Mouse (Mus musculus) heart, embryonic 15.5 days (tissue): ENCODE data around the gene Mylpf. TPM values are rescaled to one million over a fixed set of nuclear protein-coding genes. Genes with fewer than 3 reads are reported as not detected.
A peak's percentile ranks its signal among the peaks of the same experiment; 100 is the strongest.

Experiments
- ATAC-seq: fragments of 200-750 bp; cut with Nextera tagmentation; replicated peaks from 2 replicates; pipeline ENCODE4 v1.8.0; 2017; ENCODE audit warnings: low read depth, moderate TSS enrichment; ENCODE audit not compliant: insufficient number of reproducible peaks, insufficient read depth, low FRiP score
- H3K27ac ChIP-seq: fragments of 300-500 bp; sonication (generic); 2 replicates; pipeline ENCODE4 v1.5.1; 2015; ENCODE audit warnings: mild to moderate bottlenecking, inconsistent platforms
- H3K27me3 ChIP-seq: fragments of 300-500 bp; sonication (generic); 2 replicates; pipeline ENCODE4 v1.6.1; 2015; ENCODE audit warnings: inconsistent platforms
- H3K36me3 ChIP-seq: fragments of 300-500 bp; sonication (generic); 2 replicates; pipeline ENCODE4 v1.6.1; 2015; ENCODE audit warnings: mild to moderate bottlenecking, inconsistent platforms
- H3K4me1 ChIP-seq: fragments of 300-500 bp; sonication (generic); replicated peaks from 2 replicates; pipeline ENCODE4 v1.6.1; 2015; ENCODE audit warnings: inconsistent platforms
- H3K4me2 ChIP-seq: fragments of 300-500 bp; sonication (generic); 2 replicates; pipeline ENCODE4 v1.6.1; 2015; ENCODE audit warnings: inconsistent platforms, mild to moderate bottlenecking, moderate library complexity
- H3K4me3 ChIP-seq: fragments of 300-500 bp; sonication (generic); 2 replicates; pipeline ENCODE4 v1.5.1; 2015; ENCODE audit warnings: mild to moderate bottlenecking, inconsistent platforms
- H3K9ac ChIP-seq: fragments of 300-500 bp; sonication (generic); 2 replicates; pipeline ENCODE4 v1.6.1; 2015; ENCODE audit warnings: mild to moderate bottlenecking, inconsistent platforms
- H3K9me3 ChIP-seq: fragments of 300-500 bp; sonication (generic); replicated peaks from 2 replicates; pipeline ENCODE4 v1.6.1; 2016; ENCODE audit warnings: inconsistent platforms
- WGBS: fragments of 180-500 bp; shearing (Covaris S2); methylation state at CpG from one replicate; pipeline ENCODE4 v1.1.7; 2015; ENCODE audit warnings: mixed read lengths; 5-methylcytosine and 5-hydroxymethylcytosine counted together
- polyA plus RNA-seq: library from polyadenylated mRNA; unstranded; fragments of >200 nt; fragmentation: Nextera tagmentation; extraction: Ambion mirVana; gene quantifications from 2 replicates; pipeline ENCODE4 v1.2.1, GENCODE M21; 2015

The Mylpf gene
- polyA plus RNA-seq, 1 experiment from 2014 or later, result 11.6 TPM

DNA sequence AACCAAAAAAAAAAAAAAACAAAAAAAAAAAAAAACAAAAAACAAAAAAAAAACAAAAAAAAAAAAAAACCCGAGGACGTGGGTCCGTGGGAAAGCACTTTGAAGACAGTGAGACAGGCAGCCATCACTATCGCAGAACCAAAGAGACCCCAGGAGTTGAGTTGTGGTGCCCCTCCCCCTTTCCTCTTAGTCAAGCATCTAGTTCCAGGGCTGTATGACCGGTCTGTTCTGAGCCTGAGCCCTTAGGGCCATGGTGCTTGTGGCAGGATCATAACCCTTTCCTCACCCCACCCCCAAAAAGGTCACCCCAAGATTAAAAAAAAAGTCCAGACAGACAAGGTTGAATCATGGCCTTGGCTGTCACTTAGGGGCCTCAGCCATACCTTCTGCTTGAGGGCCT is 7.6 kb downstream of the Mylpf start:
- no peak for ATAC-seq
- Histone ChIP-seq H3K27ac (no peak overlapping the region), H3K36me3 (no peaks in the 10 kb centered on the region), H3K9me3 (no peaks in the 10 kb centered on the region), H3K4me1 (peaks cover 45% of the 10 kb centered on the region), H3K4me2 (no peak overlapping the region), H3K9ac (no peak overlapping the region), H3K27me3 (no peaks in the 10 kb centered on the region), H3K4me3 (no peak overlapping the region)
- 82% methylated on average over 5 of the region's 5 CpGs for WGBS

DNA sequence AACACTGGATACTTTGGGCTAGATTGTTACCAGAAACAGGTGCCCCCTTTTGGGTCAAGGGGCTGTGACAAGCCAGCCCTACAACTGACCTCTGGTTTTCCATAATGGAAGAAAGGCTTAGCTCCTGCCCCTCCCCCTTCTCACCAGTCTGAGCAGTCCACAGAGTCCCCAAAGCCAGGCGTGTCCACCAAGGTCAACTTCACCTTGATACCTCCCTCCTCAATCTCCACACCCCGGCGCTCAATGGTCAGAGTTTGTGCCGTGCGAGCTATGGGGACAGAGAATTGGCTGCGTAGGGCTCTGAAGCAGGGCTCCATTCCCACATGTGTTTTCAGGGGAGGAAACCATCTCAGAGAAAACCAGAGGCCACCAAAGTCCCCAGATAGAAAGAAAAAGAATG is 8.8 kb downstream of the Mylpf start:
- H3K4me3 ChIP-seq, result peak overlapping the region; percentile 13; the same call in 1 of the 2 replicates

DNA sequence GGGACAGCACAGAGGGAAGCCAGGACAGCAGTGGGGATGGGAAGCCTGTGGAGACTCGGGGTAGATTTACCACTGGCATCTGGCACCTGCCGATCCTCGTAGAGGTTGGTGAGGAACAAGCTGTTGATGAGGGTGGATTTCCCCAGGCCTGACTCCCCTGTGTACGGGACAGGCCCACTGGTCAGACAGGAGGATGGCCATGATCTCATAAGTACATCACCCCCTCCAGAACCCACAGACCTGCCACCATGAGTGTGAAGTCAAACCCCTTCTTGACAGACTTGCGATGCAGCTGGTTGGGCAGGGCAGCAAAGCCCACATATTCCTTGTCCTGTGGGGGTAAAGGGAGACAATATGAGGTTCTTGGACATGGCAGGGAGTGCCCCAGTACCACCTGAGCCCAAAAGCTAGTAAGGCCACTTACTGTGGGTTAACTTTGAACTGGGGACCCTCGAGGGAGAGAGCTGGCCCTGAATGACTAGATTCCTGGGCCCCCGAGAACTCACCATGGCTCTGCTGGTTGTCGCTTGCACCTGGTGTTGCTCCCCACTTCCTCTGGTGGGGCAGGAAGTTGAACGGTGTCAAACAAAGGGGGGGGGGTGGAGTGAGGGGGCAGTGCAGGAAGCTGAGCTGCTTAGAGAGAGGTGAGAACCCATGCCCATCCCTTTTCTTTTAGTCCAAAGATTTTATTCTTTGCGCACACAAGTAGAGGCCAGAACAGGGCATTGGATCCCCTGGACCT is 9.4 kb downstream of the Mylpf start:
- peak overlapping the region; percentile 41 for H3K4me2 ChIP-seq
- peak overlapping the region; percentile 13; the same call in 1 of the 2 replicates for H3K4me3 ChIP-seq
- no peaks in the 10 kb centered on the region for H3K27me3 ChIP-seq
- WGBS, result 53% methylated on average over 10 of the region's 10 CpGs
- no peak for ATAC-seq
- no peaks in the 10 kb centered on the region for H3K36me3 ChIP-seq
- peaks cover 41% of the 10 kb centered on the region for H3K4me1 ChIP-seq
- H3K9ac ChIP-seq, result no peak overlapping the region
- no peaks in the 10 kb centered on the region for H3K9me3 ChIP-seq
- H3K27ac ChIP-seq, result peak overlapping the region; percentile 78

More for the DNA sequence above, 8.8 kb downstream of the Mylpf start:
- no peaks in the 10 kb centered on the region for H3K27me3 ChIP-seq
- no peak for ATAC-seq
- 52% methylated on average over 6 of the region's 6 CpGs for WGBS
- no peaks in the 10 kb centered on the region for H3K36me3 ChIP-seq
- H3K4me2 ChIP-seq, result peak overlapping the region; percentile 41
- H3K4me1 ChIP-seq, result peaks cover 41% of the 10 kb centered on the region
- H3K9me3 ChIP-seq, result no peaks in the 10 kb centered on the region
- H3K9ac ChIP-seq, result 0 out of 2 replicates have a peak overlapping the region, but pooled peaks have one; percentile 1
- peak overlapping the region; percentile 78 for H3K27ac ChIP-seq

DNA sequence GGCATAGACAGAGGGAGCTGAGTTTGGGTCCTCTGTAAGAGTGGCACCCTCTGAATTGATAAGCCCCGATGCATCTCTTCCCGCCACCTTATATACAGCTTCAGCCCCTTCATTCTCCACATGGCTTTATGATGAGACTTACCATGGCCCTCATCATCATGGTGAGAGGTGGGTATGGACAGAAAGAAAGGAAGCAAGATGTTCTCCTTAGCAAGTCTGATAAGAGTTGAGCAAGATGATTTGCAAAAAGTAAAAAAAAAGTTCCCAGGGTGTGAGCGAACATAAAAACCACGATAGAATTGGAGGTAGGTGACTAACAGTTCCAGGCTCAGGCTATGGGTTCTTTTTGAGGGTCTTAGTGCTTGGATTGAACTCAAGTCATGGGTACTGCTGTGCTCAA is 10.0 kb downstream of the Mylpf start:
- H3K4me3 ChIP-seq, result no peak overlapping the region
- 85% methylated on average over 4 of the region's 4 CpGs for WGBS

DNA sequence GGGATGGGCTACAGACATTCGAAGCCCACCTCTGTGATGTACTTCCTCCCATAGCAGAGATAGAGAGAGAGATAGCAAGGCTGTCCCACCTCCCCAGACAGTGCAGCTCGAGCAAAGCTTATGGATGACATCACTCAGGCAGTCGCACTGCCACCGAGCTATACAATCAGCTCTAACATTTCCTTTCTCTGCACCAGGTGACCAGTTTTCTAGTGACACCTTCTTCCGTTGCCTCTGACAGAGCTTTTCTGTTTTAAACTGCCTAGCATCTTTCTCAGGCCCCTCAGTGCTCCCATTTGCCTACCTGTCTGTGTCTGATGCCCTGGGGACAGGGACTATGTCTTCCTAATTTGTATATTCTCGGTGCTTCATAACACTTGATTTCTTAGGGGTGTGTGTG is 11.8 kb downstream of the Mylpf start:
- Histone ChIP-seq H3K4me2 (no peak overlapping the region), H3K4me1 (peaks cover 23% of the 10 kb centered on the region), H3K36me3 (no peaks in the 10 kb centered on the region), H3K27me3 (no peaks in the 10 kb centered on the region), H3K9ac (no peak overlapping the region), H3K4me3 (no peak overlapping the region), H3K27ac (no peak overlapping the region), H3K9me3 (no peaks in the 10 kb centered on the region)
- 72% methylated on average over 6 of the region's 6 CpGs for WGBS
- no peak for ATAC-seq

More for the DNA sequence above, 10.0 kb downstream of the Mylpf start:
- peak overlapping the region; percentile 27 for H3K27ac ChIP-seq
- no peak overlapping the region for H3K9ac ChIP-seq
- no peaks in the 10 kb centered on the region for H3K9me3 ChIP-seq
- H3K27me3 ChIP-seq, result no peaks in the 10 kb centered on the region
- H3K36me3 ChIP-seq, result no peaks in the 10 kb centered on the region
- no peak for ATAC-seq
- peaks cover 37% of the 10 kb centered on the region for H3K4me1 ChIP-seq
- no peak overlapping the region for H3K4me2 ChIP-seq

DNA sequence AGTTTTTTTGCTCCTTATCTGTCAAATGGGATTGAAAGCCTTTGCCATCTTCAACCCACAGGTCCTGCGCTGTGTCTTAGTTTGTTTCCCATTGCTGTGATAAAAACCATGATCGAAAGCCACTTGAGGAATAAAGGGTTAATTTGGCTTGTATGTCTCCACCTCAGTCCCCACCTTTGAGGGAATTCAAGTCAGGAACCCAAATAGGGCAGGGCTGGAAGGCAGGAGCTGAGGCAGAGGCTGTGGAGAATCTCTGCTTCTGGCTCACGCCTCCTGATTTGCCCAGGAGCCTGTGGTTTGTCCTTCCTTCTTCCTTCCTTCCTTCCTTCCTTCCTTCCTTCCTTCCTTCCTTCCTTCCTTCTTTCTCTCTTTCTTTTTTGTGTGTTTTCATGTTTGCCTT is 14.4 kb downstream of the Mylpf start:
- no peak for ATAC-seq
- 94% methylated on average over 3 of the region's 3 CpGs for WGBS
- H3K27me3 ChIP-seq, result no peaks in the 10 kb centered on the region
- no peaks in the 10 kb centered on the region for H3K36me3 ChIP-seq
- no peak overlapping the region for H3K4me2 ChIP-seq
- peaks cover 5% of the 10 kb centered on the region for H3K4me1 ChIP-seq
- no peak overlapping the region for H3K9ac ChIP-seq
- H3K27ac ChIP-seq, result no peak overlapping the region
- H3K4me3 ChIP-seq, result no peak overlapping the region
- H3K9me3 ChIP-seq, result no peaks in the 10 kb centered on the region

DNA sequence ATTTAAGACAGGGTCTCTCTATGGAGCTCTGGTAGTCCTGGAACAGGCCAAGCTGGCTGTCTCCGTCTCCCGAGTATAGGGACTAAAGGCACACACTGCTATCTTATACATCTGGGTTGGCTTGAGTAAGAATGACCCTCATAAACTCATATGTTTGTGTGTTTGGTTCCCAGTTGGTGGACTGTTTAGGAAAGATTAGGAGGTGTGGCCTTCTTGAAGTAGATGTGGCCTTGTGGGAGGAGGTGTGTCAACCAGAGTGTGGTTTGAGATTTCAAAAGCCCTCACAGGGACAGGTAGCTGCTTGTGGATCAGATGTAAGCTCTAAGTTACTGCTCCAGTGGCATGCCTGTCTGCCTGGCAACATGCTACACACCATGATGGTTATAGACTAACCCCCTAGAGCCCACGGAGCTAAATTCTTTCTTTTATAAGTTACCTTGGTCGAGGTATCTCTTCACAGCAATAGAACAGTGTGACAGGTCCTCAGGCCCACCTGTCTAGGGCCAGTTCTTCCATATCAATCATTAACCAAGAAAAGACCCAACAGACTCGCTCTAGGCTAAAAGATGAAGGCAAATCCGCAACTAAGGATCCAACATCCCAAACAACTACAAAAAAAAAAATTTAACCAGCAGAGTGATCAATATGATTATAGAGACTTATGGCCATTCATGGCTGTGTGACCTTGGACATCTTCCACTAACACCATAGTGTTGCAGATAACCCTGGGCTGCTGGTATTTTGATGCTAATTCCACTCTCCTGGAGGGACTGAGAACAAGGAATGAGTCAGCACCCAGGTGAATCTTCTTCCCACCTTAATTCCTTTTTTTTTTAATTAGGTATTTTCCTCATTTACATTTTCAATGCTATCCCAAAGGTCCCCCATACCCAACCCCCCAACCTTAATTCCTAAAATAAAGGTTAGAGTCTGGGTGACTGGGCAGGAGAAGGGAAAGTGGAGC is 15.1 kb downstream of the Mylpf start:
- ATAC-seq, result no peak
- no peaks in the 10 kb centered on the region for H3K9me3 ChIP-seq
- no peak overlapping the region for H3K9ac ChIP-seq
- H3K36me3 ChIP-seq, result no peaks in the 10 kb centered on the region
- no peak overlapping the region for H3K27ac ChIP-seq
- no peaks in the 10 kb centered on the region for H3K27me3 ChIP-seq
- WGBS, result 82% methylated on average over 6 of the region's 6 CpGs
- H3K4me1 ChIP-seq, result 0 out of 2 replicates have a peak, but pooled peaks cover 2% of the 10 kb centered on the region
- no peak overlapping the region for H3K4me3 ChIP-seq
- H3K4me2 ChIP-seq, result no peak overlapping the region

DNA sequence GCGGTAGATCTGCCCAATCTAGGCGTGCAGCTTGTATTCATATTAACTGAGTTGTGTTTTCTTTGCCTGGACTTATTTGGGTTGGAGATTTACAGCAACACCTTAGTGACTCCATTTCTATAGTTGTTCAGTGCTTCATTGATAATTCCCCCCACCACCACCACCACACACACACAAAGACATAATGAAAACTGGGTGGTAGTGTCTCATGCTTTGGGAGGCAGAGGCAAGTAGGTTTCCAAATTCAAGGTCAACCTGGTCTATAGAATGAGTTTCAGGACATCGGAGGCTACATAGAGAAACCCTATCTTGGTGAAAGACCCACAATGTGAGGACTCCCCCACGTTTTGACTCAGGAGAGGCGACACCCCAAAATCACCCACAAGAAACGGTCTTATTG is 15.9 kb downstream of the Mylpf start:
- H3K4me1 ChIP-seq, result 0 out of 2 replicates have a peak, but pooled peaks cover 4% of the 10 kb centered on the region
- no peak overlapping the region for H3K4me3 ChIP-seq
- no peak overlapping the region for H3K9ac ChIP-seq
- H3K27ac ChIP-seq, result no peak overlapping the region
- no peak for ATAC-seq
- H3K36me3 ChIP-seq, result no peaks in the 10 kb centered on the region; the same call in 1 of the 2 replicates
- H3K27me3 ChIP-seq, result no peaks in the 10 kb centered on the region
- no peak overlapping the region for H3K4me2 ChIP-seq
- WGBS, result 88% methylated on average over 6 of the region's 6 CpGs
- H3K9me3 ChIP-seq, result no peaks in the 10 kb centered on the region

DNA sequence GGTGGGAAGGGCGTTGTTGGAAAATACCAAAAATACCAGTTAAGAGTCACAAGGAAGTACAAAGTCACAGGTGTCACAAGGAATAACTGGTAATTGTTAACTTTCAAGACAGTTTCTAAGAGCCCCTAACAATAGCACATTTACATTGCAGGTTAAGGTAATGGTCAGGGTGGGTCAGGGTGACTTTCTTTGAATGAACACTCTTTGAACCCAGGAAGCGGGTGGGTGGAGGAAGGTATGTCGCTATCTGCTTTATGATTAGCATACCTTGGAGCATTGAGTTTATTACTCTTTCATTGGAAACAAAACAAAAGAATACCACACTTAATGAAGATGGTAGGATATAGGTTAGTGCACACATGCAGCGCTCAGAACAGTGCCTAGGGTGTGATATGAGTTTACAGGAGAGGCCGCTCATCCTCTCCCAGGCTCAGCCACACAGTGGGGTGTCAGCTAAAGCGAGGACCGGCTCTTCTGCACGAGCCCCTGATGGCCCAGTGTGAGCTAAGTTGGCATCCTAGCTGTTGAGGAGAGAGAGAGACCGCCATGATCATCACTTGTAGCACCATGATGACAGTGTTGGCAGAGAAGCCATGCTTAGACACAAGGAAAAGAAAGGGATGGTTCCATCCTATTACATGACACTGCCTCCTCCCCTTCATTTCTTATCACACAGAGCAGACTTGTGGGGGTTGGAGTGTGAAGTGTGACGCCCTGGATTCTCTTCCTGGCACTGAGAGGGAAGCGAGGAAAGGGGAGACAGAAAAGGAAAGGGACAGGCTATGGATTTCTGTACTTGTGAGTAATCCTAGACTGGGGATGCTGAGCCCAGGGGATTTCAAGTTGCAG is 16.7 kb downstream of the Mylpf start:
- Histone ChIP-seq H3K9me3 (no peaks in the 10 kb centered on the region), H3K4me2 (no peak overlapping the region), H3K4me1 (peaks cover 11% of the 10 kb centered on the region), H3K27ac (no peak overlapping the region), H3K4me3 (no peak overlapping the region), H3K27me3 (no peaks in the 10 kb centered on the region), H3K36me3 (no peaks in the 10 kb centered on the region; the same call in 1 of the 2 replicates), H3K9ac (no peak overlapping the region)
- WGBS, result 72% methylated on average over 11 of the region's 11 CpGs
- no peak for ATAC-seq

DNA sequence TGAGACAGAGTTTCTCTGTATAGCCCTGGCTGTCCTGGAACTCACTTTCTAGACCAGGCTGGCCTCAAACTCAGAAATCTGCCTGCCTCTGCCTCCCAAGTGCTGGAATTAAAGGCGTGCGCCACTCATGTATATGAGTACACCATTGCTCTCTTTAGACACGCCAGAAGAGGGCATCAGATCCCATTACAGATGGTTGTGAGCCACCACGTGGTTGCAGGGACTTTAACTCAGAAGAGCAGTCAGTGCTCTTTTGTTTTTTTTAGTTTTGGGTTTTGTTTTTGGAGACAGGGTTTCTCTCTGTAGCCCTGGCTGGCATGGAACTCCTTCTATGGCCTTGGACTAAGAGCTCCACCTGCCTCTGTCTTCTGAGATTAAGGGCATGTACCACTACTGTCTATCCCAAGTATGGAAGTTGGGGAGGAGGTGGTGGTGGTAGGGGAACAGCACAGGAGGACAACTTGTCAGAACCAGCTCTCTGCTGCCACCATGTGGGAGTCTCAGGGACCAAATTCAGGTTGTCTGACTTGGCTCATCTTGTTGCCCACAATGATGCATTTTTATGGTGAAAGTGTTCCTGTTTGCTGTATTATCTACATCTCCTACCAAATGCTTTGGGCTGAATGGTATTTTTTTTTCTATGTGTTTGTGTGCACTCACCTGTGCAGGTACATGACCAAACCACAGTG is 20.1 kb downstream of the Mylpf start:
- Histone ChIP-seq H3K4me1 (peaks cover 28% of the 10 kb centered on the region), H3K4me3 (no peak overlapping the region), H3K9me3 (no peaks in the 10 kb centered on the region), H3K36me3 (no peaks in the 10 kb centered on the region; the same call in 1 of the 2 replicates), H3K9ac (no peak overlapping the region), H3K4me2 (no peak overlapping the region), H3K27me3 (no peaks in the 10 kb centered on the region), H3K27ac (no peak overlapping the region)
- no peak for ATAC-seq
- WGBS, result 62% methylated on average over 4 of the region's 4 CpGs
